Mouse (Mus musculus) adrenal gland, postnatal 36 days (tissue): ENCODE measurements around the gene Nupr1l. TPM values are rescaled to one million over a fixed set of nuclear protein-coding genes. Genes with fewer than 3 reads are reported as not detected.

Experiments used
- DNase-seq, 2 experiments: peaks; one replicate each; pipeline ENCODE4 v3.0.0; 2021; ENCODE audit warnings: mixed read lengths in 1 of 2
- total RNA-seq, 2 experiments: library from RNA; stranded (reverse); gene quantifications; 2 replicates each; pipeline ENCODE4 v1.2.3; 2021

Nupr1l gene
- total RNA-seq, 2 experiments from 2014 or later: 4.3 to 6.1 TPM

DNA sequence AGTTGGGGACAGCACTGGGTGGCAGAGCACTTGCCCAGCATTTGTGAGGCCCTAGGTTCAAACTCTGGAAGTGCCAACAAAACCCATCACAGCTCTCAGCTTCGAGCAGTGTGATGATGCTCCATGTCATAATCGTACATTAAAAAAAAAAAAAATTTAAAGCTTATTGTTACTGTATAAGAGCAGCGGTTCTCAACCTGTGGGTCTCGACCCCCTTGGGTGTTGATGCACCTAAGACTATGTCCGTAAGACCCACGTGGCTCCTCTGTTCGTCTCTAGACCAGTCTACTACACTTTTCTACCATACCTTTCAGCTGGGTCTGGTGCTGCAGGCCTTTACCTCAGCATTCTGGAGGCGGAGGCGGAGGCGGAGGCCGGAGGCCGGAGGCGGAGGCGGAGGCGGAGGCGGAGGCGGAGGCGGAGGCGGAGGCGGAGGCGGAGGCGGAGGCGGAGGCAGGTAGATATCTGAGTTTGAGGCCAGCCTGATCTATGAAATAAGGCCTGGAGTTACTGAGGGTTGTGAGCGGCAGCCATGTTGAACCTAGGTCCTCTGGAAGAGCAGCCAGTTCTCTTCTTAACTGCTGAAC lies 9.8 kb downstream of the Nupr1l start:
- no peak for DNase-seq

GRCm38 (mm10) chr5:129918752-129919151 lies 10.4 kb downstream of the Nupr1l start:
- DNase-seq: peak in 1 of 2 experiments; percentile 35

DNA sequence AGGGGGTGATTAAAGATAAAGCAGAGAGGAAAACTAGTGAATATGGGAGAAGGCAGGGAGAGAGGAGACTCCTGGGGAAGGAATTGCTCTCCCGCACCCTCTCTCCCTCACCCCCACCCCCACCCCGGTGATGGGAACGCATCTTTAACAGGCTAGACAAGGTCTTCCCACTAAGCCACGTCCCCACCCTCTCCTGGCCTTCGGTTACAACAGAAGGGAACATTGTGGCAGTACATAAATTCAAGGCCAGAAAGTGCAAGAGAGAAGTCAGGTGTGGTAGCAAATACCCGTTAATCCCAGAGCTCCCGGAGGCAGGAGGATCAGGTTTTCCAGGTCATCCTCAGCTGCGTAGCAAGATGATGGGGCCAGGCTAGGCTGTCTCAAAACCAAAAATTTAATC lies 11.0 kb downstream of the Nupr1l start:
- DNase-seq: peak in 1 of 2 experiments; percentile 44

GRCm38 (mm10) chr5:129921972-129922371 lies 13.6 kb downstream of the Nupr1l start:
- DNase-seq: no peak

DNA sequence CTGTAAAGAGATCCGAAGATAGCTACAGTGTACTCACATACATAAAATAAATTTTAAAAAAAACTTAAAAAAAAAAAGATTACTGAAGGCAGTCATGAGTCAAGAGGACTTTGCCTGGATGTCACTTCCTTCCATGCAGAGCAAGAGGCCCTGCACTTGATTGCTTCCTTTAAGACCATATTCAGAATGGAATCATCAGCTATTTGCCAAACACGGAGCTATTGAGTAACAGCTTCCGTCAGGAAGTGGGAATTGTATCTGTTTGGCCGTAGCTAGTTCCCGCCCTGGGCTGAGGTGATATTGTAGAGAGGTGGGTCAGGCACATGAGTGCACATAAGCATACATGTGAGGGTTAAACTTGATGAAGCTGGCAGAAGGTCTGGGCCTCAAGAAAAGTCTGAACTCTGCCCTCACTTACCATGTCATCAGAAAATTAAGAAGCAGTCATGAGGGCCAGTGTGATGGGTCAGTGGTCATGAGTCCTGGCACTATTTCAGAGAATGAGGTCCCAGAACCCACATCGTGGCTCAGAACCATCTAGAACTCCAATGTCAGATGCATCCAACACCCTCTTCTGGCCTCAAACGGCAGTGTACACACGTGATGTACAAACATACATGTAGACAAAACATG lies 16.6 kb downstream of the Nupr1l start:
- no peak for DNase-seq

DNA sequence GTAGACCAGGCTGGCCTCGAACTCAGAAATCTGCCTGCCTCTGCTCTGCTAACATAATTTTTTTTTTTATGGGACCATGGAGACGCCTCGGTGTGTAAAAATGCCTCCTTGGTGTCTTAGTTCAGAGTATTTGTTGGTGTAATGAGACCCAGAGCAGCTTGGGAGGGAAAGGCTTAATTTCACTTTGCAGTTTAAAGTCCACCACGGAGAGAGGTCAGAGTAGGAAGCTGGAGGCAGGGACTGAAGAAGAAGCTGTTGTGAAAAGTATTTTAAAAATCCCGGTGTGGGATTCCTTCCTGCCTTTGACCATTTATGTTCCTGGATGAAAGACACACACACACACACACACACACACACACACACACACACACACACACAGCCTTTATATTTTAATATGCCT lies 17.6 kb downstream of the Nupr1l start:
- DNase-seq: no peak

DNA sequence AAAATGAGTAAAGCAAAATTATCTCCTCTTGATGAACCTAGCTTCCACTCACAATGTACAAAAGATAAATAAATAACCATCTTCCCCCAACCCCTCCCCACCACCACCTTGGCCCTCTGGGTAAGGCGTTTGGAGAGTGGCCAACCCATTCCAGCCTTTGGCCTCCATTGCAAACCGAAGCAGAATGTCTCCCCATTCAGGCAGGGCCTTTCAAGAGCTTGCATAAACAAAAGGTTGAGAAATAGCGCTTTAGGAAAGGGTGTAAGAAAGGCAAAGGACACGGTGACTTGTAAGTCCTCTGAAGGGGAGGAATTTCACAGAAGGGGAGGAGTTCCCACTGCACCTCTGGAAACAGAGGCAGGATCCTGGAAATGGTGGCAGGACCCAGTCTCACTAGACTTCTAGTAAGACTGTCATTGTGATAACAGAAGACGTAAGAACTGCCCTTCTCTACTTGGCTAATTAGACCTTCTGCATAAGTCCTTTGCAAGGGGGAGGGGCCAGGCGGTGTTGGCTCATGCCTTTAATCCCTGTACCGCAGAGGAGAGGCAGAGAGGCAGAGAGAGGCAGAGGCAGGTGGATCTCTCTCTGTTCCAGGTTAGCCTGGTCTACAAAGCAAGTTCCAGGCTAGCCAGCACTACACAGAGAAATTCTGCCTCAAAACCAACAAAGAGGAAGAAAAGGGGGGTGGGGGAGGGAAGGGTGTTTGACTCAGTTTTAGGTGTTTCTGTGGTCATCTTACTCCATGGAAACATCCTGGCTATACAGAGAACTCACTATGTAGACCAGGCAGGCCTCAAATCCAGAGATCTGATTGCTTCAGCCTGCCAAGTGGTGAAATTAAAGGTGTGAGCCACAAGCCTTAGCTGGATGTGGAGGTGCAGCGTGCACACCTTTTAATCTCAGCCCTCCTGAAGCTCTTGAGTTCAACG lies 21.9 kb downstream of the Nupr1l start:
- DNase-seq: peak; percentile 25 to 42

- DNase-seq: no peak
These were observed 28.6 kb downstream of the Nupr1l start for GRCm38 (mm10) chr5:129936941-129937340.

DNA sequence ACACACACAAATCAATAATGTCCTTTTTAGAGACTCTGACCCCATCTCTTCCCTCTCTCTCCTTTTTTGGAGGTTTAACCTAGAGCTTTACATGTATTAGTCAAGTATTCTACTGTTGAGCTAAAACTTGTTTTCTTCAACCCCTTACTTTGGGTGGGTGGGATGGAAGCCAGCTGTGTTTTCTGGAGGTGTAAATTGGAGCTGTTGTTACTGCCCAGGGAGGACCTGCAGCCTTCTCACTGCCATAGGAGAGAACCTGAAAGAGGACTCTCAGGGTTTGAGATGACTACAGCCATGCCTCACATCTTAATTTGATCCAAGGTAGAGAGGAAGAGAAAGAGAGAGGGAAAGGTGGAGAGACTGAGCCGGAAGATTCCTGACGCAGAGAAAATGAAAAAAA lies 31.9 kb downstream of the Nupr1l start:
- no peak for DNase-seq

DNA sequence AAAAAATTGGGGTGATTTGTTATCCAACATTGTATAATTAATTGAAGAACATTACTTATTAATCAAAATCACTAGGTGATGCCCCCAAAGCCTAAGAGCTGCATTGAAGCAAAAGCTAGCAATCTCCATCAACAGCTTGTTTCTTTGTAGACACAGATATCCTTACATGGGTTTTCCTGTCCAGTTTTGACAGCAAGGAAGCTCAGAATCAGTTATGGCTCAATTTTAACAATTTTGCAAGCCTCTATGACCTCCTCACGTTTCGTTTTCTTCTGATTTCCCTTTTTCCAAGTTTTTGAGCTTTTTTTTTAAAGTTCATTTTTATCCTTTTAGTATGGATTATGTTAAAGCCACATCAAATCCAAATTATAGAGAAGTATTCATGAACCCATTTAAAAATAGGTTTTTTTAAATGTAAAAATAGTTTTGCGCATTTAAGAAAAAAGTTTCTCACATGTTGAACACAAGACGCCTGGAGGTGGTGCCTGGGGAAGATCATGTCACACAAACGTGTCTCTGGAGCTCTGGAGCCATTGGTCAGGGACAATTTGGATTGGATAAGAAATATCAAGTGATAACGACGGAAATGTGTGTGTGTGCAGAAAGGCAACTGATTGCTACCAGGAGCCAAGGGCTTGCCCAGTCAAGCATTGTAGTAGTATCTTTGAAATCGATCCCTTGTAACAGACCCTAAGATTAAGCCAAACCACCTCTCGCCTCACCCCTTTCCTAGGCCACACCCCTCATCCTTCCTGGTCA lies 32.6 kb downstream of the Nupr1l start:
- no peak for DNase-seq

DNA sequence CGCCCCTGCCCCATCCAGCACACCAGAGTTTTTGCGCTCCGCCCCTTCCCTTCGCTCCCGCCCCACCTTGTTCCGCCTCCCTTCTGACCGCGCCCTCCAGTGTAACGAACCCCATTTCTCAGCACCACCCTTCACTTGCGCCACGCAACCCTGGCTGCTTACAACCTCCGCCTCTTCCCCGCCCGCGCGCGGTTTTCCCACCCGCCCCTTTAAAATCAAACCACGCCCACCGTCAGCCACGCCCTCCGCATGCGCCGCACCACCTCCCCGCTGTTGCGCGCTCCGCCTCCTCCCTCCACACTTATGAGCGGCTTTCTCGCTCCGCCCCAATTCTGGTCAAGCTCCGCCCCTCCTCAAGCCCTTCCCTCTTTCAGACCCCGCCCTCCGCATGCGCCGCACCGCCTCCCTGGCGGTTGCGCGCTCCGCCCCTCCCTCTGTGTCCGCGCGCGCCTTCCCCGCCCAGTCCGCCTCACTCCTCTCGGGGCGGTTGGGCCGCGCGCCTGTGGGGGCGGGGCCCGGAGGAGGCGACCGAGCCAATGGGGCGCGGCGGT lies 33.2 kb downstream of the Nupr1l start, which contains the start of gene Vkorc1l1:
Vkorc1l1 (plus strand) TSS at position 476 of the 551 bp plus-strand sequence.
- peak; percentile 99 for DNase-seq

GRCm38 (mm10) chr5:129942073-129942939 lies 34.0 kb downstream of the Nupr1l start:
- DNase-seq: peak; percentile 47 to 69

- no peak for DNase-seq
These were observed 35.1 kb downstream of the Nupr1l start for GRCm38 (mm10) chr5:129943402-129943801.

DNA sequence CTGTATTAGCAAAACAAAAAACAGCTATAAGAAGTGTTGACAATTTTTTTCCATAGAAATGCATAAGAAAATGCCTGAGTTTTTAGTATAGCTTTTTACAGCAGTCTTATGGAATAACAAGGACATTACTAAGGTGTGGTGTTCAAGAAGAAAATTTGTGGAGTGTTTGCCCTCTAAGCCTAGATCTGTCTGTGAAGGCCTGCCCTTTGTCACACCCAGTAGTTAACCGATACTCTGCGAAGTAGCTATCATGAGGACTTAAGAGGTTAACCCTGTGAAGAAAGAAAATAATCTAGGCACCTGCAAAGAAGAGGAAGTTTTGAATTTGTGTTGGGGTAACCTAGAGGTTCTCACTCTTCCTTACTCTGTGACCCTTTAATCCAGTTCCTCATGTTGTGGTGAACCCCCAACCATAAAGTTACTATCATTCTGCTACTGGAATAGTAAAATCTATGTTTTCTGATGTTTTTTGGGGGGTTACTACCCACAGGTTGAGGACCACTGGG lies 39.2 kb downstream of the Nupr1l start:
- no peak for DNase-seq

GRCm38 (mm10) chr5:129952143-129952542 lies 43.8 kb downstream of the Nupr1l start:
- no peak for DNase-seq

GRCm38 (mm10) chr5:129954473-129955254 lies 46.3 kb downstream of the Nupr1l start:
- peak; percentile 25 to 52 for DNase-seq

DNA sequence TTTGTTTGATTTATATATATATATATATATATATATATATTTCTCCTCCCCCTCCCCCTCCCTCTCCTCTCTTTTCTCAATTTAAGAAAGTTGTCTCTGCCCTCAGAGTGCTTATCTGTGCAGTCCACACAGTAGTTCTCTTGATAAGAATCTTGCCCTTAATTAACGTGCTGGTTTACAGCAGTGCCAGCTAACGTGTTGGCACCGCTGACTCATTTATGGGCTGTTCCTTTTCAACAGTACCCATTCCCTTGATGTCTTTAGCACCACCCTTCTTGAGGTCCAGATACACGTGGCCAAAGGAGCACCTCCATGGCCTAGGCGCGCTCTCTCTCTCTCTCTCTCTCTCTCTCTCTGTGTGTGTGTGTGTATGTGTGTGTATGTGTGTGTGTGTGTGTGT lies 47.5 kb downstream of the Nupr1l start:
- DNase-seq: no peak

- no peak for DNase-seq
These were observed 54.9 kb downstream of the Nupr1l start for GRCm38 (mm10) chr5:129963224-129963623.
